30 mouse cellular contexts compared by ENCODE assay signal in the genomic region with DNA sequence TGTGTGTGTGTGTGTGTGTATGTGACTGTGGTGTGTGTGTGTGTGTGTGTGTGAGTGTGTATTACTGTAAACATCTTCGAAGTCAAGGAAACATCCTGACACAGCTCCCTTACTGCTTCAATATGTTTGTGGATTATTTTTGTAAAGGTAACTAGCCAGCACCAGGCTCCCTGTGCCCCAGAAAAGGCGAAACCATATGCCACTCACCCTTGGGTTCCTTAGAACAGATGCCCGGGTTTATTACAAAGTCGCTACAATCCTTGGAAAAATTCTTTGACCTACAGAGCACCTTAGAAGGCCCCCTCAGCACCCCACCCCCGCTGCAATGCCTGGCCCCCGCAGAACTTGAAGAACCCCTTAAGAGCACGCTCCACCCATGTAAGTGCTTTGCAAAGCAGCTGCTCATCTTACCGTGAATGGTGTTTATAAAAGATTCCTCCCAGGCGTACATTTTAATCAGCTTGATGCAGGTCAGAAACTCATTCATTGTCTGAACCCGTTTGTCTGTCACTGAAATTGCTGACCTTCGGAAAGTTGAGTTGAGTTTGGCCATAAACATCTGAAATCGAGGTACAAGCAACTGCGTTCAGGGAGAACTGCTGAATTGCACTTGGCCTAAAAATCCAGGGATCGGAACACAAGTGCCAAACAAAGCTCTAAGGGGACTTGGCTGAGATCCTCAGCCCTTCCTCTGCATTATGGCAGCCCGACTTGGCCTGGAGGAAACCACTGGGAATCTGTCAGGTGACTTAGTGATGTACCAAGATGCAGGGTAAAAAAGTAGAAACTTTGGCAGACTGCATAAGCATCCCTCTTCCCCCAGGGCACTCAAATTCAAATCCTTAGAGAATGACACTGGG. TPM values are rescaled to one million over a fixed set of nuclear protein-coding genes. Genes with fewer than 3 reads are reported as not detected.
DNase-seq lines count a peak whose midpoint lies in the region; ATAC-seq and TF ChIP-seq lines count a peak whose summit lies in the region.
"Had no signal": no experiment of that assay in that cellular context is flagged by ENCODE, and none has a peak within 500 bp of the region (broad histone marks: within the 10 kb centered on the region; RNA-seq: fewer than 3 reads in every experiment).

No protein-coding gene starts in this region.

- no peaks in the 10 kb centered on the region for H3K27me3 ChIP-seq in embryonic facial prominence, embryonic 14.5 days (replicated peaks; ENCODE audit: control insufficient read depth, insufficient read depth, low read length)
- H3K27me3 ChIP-seq in embryonic facial prominence, embryonic 10.5 days (replicated peaks; ENCODE audit: low read depth, poor library complexity, severe bottlenecking), result no peaks in the 10 kb centered on the region
- H3K27me3 ChIP-seq in intestine, postnatal 0 days (replicated peaks; ENCODE audit: control insufficient read depth, insufficient read depth, low read length), result no peaks in the 10 kb centered on the region
- H3K27me3 ChIP-seq: embryonic facial prominence, embryonic 12.5 days; limb, embryonic 13.5 days; liver, embryonic 12.5 days; midbrain, embryonic 13.5 days; neural tube, embryonic 13.5 days had no signal

- no peak overlapping the region for H3K4me3 ChIP-seq in embryonic facial prominence, embryonic 14.5 days (ENCODE audit: low read depth, low read length)
- H3K4me3 ChIP-seq in embryonic facial prominence, embryonic 10.5 days, result no peak overlapping the region
- no peak overlapping the region for H3K4me3 ChIP-seq in intestine, postnatal 0 days (ENCODE audit: low read depth, low read length)
- H3K4me3 ChIP-seq: embryonic facial prominence, embryonic 12.5 days; limb, embryonic 13.5 days; liver, embryonic 12.5 days; midbrain, embryonic 13.5 days; neural tube, embryonic 13.5 days had no signal

- peak; percentile 38 for DNase-seq in embryonic facial prominence, embryonic 14.5 days (ENCODE audit: low spot score)
- no peak for DNase-seq in embryonic facial prominence, embryonic 10.5 days (ENCODE audit: low spot score)
- peak; percentile 82 to 89 for DNase-seq in cerebellum, adult 18-20 months
- DNase-seq in cerebellum, postnatal 10 days, result peak; percentile 66 to 67
- DNase-seq in urinary bladder, adult 2 months (ENCODE audit: low spot score), result no peak
- DNase-seq: heart, postnatal 14 days; kidney, adult 8-10 months; kidney, postnatal 4 days; liver, postnatal 0 days; lung, postnatal 4 days; right cerebral cortex, postnatal 4 days; thymus, adult 18-20 months; thymus, postnatal 25 days had no signal

- no peak overlapping the region for H3K9ac ChIP-seq in embryonic facial prominence, embryonic 14.5 days (ENCODE audit: low read depth, low read length)
- no peak overlapping the region for H3K9ac ChIP-seq in intestine, postnatal 0 days (ENCODE audit: low read depth, low read length)
- H3K9ac ChIP-seq: embryonic facial prominence, embryonic 12.5 days; limb, embryonic 13.5 days; liver, embryonic 12.5 days; liver, postnatal 0 days; midbrain, embryonic 13.5 days; neural tube, embryonic 13.5 days had no signal

- 64% methylated on average over 15 of the region's 15 CpGs for WGBS in embryonic facial prominence, embryonic 14.5 days
- 87% methylated on average over 15 of the region's 15 CpGs for WGBS in embryonic facial prominence, embryonic 10.5 days
- 69% methylated on average over 15 of the region's 15 CpGs for WGBS in intestine, postnatal 0 days

- ATAC-seq in embryonic facial prominence, embryonic 14.5 days (ENCODE audit: low read depth), result no peak
- ATAC-seq in megakaryocyte, adult 5-6 weeks (ENCODE audit: poor library complexity, severe bottlenecking), result no peak
- no peak for ATAC-seq in intestine, postnatal 0 days
- ATAC-seq: CD4-positive, CD25-positive, alpha-beta regulatory T cell, adult 4 months; forebrain, embryonic 16.5 days; hindbrain, embryonic 16.5 days; liver, embryonic 12.5 days; liver, postnatal 0 days; midbrain, embryonic 13.5 days had no signal

- no peaks in the 10 kb centered on the region for H3K36me3 ChIP-seq in embryonic facial prominence, embryonic 14.5 days (ENCODE audit: control insufficient read depth, insufficient read depth, low read length)
- no peaks in the 10 kb centered on the region for H3K36me3 ChIP-seq in embryonic facial prominence, embryonic 10.5 days (replicated peaks)
- H3K36me3 ChIP-seq in intestine, postnatal 0 days (ENCODE audit: control insufficient read depth, insufficient read depth), result no peaks in the 10 kb centered on the region
- H3K36me3 ChIP-seq: embryonic facial prominence, embryonic 12.5 days; limb, embryonic 13.5 days; liver, embryonic 12.5 days; midbrain, embryonic 13.5 days; neural tube, embryonic 13.5 days had no signal

- no peak for TF ChIP-seq CTCF in intestine, postnatal 0 days (IDR thresholded peaks at IDR 0.05; ENCODE audit: low read depth)

- no peak overlapping the region for H3K27ac ChIP-seq in embryonic facial prominence, embryonic 14.5 days (replicated peaks; ENCODE audit: low read depth, low read length)
- no peak overlapping the region for H3K27ac ChIP-seq in embryonic facial prominence, embryonic 10.5 days (replicated peaks)
- H3K27ac ChIP-seq in intestine, postnatal 0 days (ENCODE audit: low read depth, low read length), result no peak overlapping the region
- H3K27ac ChIP-seq: embryonic facial prominence, embryonic 12.5 days; kidney, postnatal 0 days; limb, embryonic 13.5 days; liver, embryonic 12.5 days; midbrain, embryonic 13.5 days; neural tube, embryonic 13.5 days; stomach, postnatal 0 days had no signal

- H3K4me2 ChIP-seq in embryonic facial prominence, embryonic 14.5 days (ENCODE audit: low read depth, low read length), result no peak overlapping the region
- no peak overlapping the region for H3K4me2 ChIP-seq in intestine, postnatal 0 days (replicated peaks; ENCODE audit: low read depth)
- H3K4me2 ChIP-seq: embryonic facial prominence, embryonic 12.5 days; limb, embryonic 13.5 days; liver, embryonic 12.5 days; midbrain, embryonic 13.5 days; neural tube, embryonic 13.5 days had no signal

- peaks cover 8% of the 10 kb centered on the region; the same call in 1 of the 2 replicates for H3K4me1 ChIP-seq in embryonic facial prominence, embryonic 14.5 days (ENCODE audit: control insufficient read depth, insufficient read depth, low read length)
- no peaks in the 10 kb centered on the region for H3K4me1 ChIP-seq in embryonic facial prominence, embryonic 10.5 days
- H3K4me1 ChIP-seq in intestine, postnatal 0 days (replicated peaks; ENCODE audit: control insufficient read depth, insufficient read depth, low read length), result no peaks in the 10 kb centered on the region
- H3K4me1 ChIP-seq: embryonic facial prominence, embryonic 12.5 days; liver, embryonic 12.5 days; neural tube, embryonic 13.5 days had no signal

- H3K9me3 ChIP-seq in embryonic facial prominence, embryonic 14.5 days (ENCODE audit: control insufficient read depth, low read length), result no peaks in the 10 kb centered on the region
- H3K9me3 ChIP-seq in embryonic facial prominence, embryonic 10.5 days, result no peaks in the 10 kb centered on the region
- no peaks in the 10 kb centered on the region for H3K9me3 ChIP-seq in intestine, postnatal 0 days (ENCODE audit: control insufficient read depth)
- H3K9me3 ChIP-seq: embryonic facial prominence, embryonic 12.5 days; liver, embryonic 12.5 days; midbrain, embryonic 13.5 days; neural tube, embryonic 13.5 days had no signal

RNA-seq across cellular contexts. Expression of a gene that starts 23.1 kb away (rescaled TPM):
- 0.16 and 0.29 TPM in 2 replicates for polyA plus RNA-seq in embryonic facial prominence, embryonic 14.5 days (2014; fragmentation: Nextera tagmentation; extraction: Ambion mirVana)
- not detected in 2 replicates for polyA plus RNA-seq in embryonic facial prominence, embryonic 10.5 days (2016; fragmentation: Nextera tagmentation; extraction: Ambion mirVana)
- total RNA-seq in megakaryocyte, adult 5-6 weeks (2015), result not detected in 2 replicates
- total RNA-seq in megakaryocyte, adult 5-6 weeks (2017), result not detected in 2 replicates
- polyA plus RNA-seq in urinary bladder, adult 2 months (2012; rRNA removed), result 0.06 TPM in 1 of 2 replicates, not detected in the other
- 0.07 TPM in 1 of 2 replicates, not detected in the other for polyA plus RNA-seq in intestine, postnatal 0 days (2015; fragmentation: Nextera tagmentation; extraction: Ambion mirVana)
- total RNA-seq: adrenal gland, adult 18-20 months; heart, adult 8-10 months; megakaryocyte-erythroid progenitor cell, adult 5-6 weeks had no signal
- polyA plus RNA-seq: CD4-positive, CD25-positive, alpha-beta regulatory T cell, adult 4 months; heart, embryonic 14.5 days; hindbrain, embryonic 11.5 days; liver, embryonic 12.5 days; liver, postnatal 0 days had no signal

Comparison
In these comparisons a context has a peak if more than half of its experiments do, and no peak if none do; other contexts are left out.
1. DNase-seq: peak in embryonic facial prominence, embryonic 14.5 days (single experiment), cerebellum, adult 18-20 months (2 of 2) and cerebellum, postnatal 10 days (2 of 2); none in embryonic facial prominence, embryonic 10.5 days (single experiment) and urinary bladder, adult 2 months (single experiment).